Mouse (Mus musculus) activated CD4-positive, CD25-positive, alpha-beta regulatory T cell, adult 4 months (primary cell): ENCODE results near the gene Rnf214. TPM values are rescaled to one million over a fixed set of nuclear protein-coding genes. Genes with fewer than 3 reads are reported as not detected.

ENCODE experiments used
- polyA plus RNA-seq, 2 experiments: library from polyadenylated mRNA; unstranded; fragments of 100-300 nt; shearing (Covaris generic); gene quantifications; one replicate each; pipeline ENCODE4 v1.2.1; 2017

The Rnf214 gene
- polyA plus RNA-seq, 2 experiments from 2014 or later = 26.5 to 29.6 TPM

Other genes starting within 250 kb of the Rnf214 start
- 1 to 10 TPM; 7.9 to 8.6 TPM for gene Cep164, start 78.2 kb downstream of the Rnf214 start, polyA plus RNA-seq
- gene Bace1, start 68.3 kb downstream of the Rnf214 start, polyA plus RNA-seq = 10 to 100 TPM in 1 of 2 experiments, 1 to 10 TPM in 1; 8.0 to 10.0 TPM
- gene Pcsk7, start 414 bp downstream of the Rnf214 start, polyA plus RNA-seq = 10 to 100 TPM; 13.9 to 18.5 TPM
- 1 to 10 TPM in 1 of 2 experiments, under 1 TPM in 1; 0.66 to 1.1 TPM for gene Tagln, start 29.1 kb upstream of the Rnf214 start, polyA plus RNA-seq
- 10 to 100 TPM; 36.5 to 43.0 TPM for gene Sidt2, start 48.3 kb upstream of the Rnf214 start, polyA plus RNA-seq
- 10 to 100 TPM; 59.9 to 63.9 TPM for gene Pafah1b2, start 105.8 kb upstream of the Rnf214 start, polyA plus RNA-seq
- 10 to 100 TPM in 1 of 2 experiments, 1 to 10 TPM in 1; 7.9 to 10.4 TPM for gene Sik3, start 105.9 kb upstream of the Rnf214 start, polyA plus RNA-seq